Mouse (Mus musculus): Measurements from ENCODE around the gene Ints3.

Gene Ints3

GRCm38 (mm10) chr3:90391004-90391403, 42.4 kb downstream of the Ints3 start:
- no peak for DNase-seq (ENCODE audit: low read depth)

- peak; percentile 60 for DNase-seq (ENCODE audit: low read depth)
Observed at GRCm38 (mm10) chr3:90389511-90390490, 43.6 kb downstream of the Ints3 start, which contains the start of gene Slc27a3. Slc27a3 (minus strand) TSS chr3:90389938.

- DNase-seq (ENCODE audit: low read depth) = no peak
Observed at GRCm38 (mm10) chr3:90388726-90389510, 44.5 kb downstream of the Ints3 start.

- no peak for DNase-seq (ENCODE audit: low read depth)
Observed at GRCm38 (mm10) chr3:90388192-90388591, 45.2 kb downstream of the Ints3 start.

DNA sequence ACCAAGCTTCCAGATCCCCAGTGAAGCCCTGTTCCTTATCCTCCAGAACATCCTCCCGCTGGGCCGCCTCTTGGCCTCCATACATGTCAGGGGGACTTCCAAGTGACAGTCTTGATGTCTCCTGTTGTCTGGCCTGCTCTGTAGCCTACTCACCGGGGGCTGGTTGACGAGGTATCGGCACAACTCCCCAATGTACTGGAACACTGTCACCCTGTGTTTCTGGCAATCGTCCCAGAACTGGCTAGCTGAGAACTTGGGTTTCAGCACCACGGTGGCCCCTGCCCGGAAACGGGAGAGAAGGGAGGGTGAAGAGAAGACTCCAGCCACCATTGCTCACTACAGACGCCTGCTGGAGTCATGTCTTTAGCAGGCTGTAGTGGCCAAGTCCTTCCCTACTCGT, 45.9 kb downstream of the Ints3 start:
- DNase-seq (ENCODE audit: low read depth) = no peak

- DNase-seq (ENCODE audit: low read depth) = no peak
Observed at GRCm38 (mm10) chr3:90386817-90387216, 46.6 kb downstream of the Ints3 start.

DNA sequence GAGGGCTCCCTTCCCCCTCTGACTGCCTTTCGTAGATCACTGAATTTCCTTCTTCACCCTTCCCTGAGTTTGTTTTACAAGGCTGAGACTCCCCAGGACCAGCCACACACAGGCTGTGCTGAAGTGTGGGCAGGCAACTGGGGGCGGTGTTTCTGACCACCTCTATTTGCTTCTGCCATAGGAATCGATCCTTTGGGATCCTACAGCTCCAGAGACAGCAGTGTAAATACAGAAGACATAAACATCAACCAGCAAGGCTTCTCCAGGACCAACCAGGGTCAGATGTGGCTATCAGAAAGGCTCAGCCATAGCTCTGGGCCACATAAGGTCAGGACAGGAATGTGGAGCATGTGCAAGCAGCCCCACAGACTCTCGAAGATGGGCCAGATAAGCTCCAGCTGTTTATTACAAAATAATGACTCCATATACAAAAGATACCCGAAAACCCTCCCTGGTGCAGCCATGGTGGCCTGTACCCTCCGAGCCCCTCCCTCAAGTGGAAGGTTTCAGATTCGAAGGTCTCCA, 48.5 kb downstream of the Ints3 start:
- DNase-seq (ENCODE audit: low read depth) = no peak

DNA sequence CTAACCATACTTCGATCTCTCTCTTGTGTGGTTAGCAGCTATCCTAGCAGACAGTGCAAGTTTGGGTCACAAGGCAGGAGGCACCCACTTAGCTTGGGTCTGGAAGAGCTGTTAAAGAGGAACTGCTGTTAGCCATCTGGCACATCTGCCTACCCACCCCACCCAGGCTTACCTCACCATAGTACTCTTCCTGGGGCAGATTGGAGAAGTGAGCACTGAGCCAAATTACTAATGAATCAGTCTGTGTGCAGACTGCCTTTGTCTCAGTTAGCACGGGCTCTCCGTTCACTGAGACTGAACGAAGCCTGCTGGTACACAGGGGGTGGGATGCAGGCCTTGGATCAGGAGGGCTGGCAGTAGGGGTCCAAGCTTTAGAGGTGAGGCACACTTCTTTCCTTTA, 49.7 kb downstream of the Ints3 start:
- no peak for DNase-seq (ENCODE audit: low read depth)

DNA sequence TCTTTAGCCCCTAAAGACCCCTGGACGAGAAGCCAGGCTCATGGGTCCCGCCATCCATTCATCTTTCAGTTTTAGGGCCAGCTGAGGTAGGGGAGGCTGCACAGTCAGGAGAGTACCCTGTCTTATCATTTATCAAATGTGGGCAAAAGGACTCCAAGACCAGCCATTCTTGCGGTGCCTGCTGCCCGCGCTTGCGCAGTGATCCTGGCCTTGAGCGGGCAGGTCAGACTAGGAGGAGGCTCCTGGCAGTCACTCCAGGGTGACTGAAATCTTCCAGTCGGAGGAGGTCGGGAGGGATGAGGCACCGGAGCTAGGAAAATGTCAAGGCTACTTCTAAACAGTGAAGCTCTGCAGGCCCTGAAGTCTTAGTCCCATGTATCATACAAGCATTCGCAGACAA, 51.7 kb downstream of the Ints3 start:
- DNase-seq (ENCODE audit: low read depth) = no peak

GRCm38 (mm10) chr3:90378496-90378895, 54.9 kb downstream of the Ints3 start:
- DNase-seq (ENCODE audit: low read depth) = no peak

DNA sequence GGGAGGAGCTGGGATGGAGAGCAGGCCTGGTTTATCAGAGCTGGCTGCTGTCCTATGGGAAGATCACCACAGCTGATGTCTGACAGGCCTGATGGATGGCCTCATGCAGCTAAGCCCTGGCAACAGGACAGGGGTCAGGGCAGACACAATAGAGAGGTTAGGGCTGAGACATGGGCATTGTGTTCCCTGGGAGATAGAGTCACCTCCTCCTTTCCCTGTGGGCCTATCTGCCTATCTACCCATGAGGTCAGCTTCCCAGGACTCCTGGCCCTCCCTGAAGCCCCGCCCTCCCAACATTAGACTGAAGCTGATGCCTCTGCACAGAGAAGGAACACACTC, 57.2 kb downstream of the Ints3 start:
- no peak for DNase-seq (ENCODE audit: low read depth)

GRCm38 (mm10) chr3:90375562-90376246, 57.7 kb downstream of the Ints3 start:
- DNase-seq (ENCODE audit: low read depth) = no peak

GRCm38 (mm10) chr3:90374368-90374767, 59.1 kb downstream of the Ints3 start:
- DNase-seq (ENCODE audit: low read depth) = no peak

- DNase-seq (ENCODE audit: low read depth) = no peak
Observed at GRCm38 (mm10) chr3:90373432-90374028, 59.9 kb downstream of the Ints3 start.

DNA sequence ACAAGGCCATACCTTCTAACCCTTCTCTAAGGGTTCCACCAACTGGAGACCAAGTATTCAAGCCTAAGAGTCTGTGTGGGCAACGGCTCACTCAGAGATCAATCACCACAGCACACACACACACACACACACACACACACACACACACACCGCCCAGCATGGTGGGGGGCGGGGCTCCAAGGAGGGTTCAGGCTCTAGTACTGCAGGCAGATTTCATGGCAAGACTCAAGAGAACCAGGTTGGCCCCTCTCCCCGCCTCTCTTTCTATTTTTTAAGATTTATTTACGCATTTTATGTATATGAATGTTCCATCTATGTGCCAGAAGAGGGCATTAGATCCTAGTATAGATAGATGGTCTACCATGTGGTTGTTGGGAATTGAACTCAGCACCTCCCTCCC, 60.6 kb downstream of the Ints3 start:
- no peak for DNase-seq (ENCODE audit: low read depth)

- no peak for DNase-seq (ENCODE audit: low read depth)
Observed at GRCm38 (mm10) chr3:90371857-90372256, 61.6 kb downstream of the Ints3 start.

DNA sequence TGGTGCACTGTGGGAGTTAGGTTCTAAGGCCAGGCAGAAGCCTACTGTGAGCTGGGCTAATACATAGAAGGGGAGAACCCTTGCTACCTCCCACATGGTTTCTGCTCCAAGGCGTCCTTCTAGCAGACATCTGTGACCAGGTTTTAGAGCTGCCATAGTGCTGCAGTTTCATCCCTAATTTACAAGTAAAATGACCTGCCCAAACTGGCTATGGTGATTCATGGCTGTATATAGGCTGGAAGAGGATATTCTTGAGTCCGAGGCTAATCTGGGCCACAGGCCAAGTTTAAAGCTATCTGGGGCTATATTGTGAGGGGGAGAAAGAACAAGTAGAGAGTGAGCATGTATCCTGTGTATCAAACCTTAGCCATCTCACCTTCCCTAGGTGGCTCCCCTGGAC, 64.4 kb downstream of the Ints3 start:
- DNase-seq (ENCODE audit: low read depth) = no peak

DNA sequence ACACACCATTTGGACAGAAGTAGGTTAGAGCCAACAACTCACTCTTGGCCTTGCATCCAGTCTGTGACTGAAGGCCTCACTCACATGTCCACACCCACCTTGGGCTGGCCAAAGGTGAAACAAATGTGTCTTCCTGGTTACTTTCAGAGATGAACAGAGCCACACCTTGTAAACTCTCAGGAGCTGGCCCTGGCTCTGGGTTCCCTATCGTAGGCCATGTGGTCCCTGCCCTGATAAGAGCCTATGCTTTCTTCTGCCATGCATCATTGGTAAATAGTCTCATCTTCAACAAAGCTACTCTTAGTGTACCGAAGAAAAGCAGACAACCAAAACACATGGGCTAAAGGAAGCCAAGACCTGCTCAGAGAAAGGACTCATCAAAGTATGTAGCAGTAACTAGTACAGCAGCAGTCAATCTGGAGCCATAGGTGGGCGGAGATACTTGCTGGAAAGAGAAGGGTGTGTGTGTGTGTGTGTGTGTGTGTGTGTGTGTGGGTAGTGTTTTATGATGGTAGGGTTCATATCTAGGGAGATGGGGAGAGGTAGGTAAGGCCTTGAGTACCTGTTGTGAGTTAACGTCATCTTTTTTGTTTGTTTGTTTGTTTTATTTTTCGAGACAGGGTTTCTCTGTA, 66.3 kb downstream of the Ints3 start:
- no peak for DNase-seq (ENCODE audit: low read depth)

- no peak for DNase-seq (ENCODE audit: low read depth)
Observed at GRCm38 (mm10) chr3:90362346-90362745, 71.1 kb downstream of the Ints3 start.

- DNase-seq (ENCODE audit: low read depth) = no peak
Observed at GRCm38 (mm10) chr3:90361476-90361875, 71.9 kb downstream of the Ints3 start.

DNA sequence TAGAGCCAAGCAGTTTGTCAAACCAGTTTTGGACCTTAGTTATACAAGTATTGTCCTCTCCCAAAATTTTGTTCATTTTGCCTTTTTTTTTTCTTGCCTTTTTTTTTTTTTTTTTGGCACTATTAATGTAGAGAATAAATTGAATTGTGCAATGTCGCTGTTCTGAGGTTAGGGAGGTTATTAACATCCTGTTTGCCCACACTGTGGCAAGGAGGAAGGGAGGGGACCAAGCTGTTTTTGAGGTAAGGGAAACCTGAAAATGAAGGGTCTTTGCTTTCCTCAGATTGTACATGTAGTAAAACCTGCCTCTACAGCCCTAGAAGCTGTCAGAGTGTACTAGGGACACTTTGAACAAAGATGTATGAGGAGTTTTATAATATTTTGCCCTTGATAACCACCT, 74.2 kb downstream of the Ints3 start:
- no peak for DNase-seq (ENCODE audit: low read depth)
